Mouse (Mus musculus) hindlimb bud, embryonic 11.5 days (tissue): ENCODE results near the gene Psd.

Source experiments
- DNase-seq: peaks from one replicate; pipeline ENCODE4 v3.0.0-alpha.2; 2012; ENCODE audit warnings: low read depth, low spot score; ENCODE audit errors: extremely low spot score

Psd gene

DNA sequence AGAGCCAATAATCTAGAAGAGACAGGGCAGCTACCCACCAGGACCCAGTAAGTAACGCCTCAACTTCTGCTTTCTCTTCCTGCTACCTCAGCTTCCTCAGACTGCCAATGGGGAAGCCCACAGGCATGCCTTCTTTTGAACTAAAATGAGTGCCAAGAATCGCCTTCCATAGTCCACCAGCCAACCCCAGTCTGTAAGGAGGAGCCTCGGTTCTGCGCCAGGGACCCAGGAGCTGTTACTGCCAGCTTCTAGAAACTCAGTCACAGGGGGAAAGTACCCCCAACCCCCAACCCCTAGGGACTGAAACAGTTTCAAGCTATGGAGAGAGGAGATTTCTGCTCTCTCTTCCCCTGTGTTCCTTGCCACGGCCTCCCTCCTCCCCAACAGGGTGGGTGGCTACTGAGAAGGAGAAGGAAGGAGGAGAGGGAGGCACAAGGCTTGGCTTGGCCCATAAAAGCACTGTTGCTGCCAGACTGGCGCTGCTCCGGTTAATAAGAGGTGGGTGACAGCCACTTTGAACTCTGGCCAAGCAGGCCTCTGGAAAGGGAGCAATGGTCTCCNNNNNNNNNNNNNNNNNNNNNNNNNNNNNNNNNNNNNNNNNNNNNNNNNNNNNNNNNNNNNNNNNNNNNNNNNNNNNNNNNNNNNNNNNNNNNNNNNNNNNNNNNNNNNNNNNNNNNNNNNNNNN lies 12.5 kb upstream of the Psd start:
- no peak for DNase-seq

DNA sequence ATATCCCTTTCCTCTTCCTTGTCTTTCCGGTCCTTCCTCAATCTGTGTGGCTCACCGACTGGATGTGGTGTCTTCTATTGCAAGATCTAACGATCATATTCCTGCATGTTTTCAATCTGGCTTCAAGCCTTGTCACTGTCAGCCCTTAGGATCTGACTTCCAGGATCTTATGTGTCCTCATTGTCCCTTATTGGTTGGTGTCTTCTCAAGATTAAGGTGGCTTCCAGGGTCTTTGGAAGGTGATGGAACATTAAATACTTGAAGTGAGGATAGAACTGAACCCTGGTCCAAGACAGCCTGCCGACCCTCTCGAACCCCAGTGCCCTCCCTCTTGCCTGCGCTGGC lies 12.0 kb upstream of the Psd start:
- DNase-seq: no peak

DNA sequence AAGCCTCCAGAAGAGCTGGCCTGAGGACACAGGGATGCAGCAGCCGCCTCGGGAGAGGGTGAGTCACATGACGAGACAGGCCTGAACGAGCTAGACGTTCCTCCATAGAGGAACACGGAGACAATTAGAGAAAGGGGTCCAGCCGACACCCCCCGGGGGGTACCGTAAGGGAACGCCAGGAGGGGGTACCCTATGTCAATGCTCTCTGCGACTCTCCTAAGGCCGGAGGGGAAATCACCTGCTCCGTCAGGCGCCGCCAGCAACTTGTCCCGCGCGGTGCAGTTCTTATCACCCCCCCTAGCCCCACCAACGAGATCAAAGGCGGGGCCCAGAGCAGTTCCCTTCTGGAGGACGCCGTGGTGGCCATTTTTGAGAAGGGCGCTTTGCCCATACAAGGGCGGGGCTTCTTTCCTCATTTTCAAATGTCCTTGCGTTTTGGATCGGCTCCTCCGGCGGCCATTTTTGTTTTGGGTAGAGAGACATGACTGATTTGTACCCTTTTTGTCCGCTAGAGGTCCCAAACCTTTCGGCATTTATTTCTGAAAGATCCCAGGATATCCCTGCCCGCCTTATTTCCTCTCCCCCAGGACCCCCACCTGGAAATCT lies 11.5 kb upstream of the Psd start, which contains the start of gene Cuedc2:
Gene Cuedc2, minus strand, starts transcription at position 372 of the 606 bp plus-strand sequence.
- peak; percentile 96 for DNase-seq

DNA sequence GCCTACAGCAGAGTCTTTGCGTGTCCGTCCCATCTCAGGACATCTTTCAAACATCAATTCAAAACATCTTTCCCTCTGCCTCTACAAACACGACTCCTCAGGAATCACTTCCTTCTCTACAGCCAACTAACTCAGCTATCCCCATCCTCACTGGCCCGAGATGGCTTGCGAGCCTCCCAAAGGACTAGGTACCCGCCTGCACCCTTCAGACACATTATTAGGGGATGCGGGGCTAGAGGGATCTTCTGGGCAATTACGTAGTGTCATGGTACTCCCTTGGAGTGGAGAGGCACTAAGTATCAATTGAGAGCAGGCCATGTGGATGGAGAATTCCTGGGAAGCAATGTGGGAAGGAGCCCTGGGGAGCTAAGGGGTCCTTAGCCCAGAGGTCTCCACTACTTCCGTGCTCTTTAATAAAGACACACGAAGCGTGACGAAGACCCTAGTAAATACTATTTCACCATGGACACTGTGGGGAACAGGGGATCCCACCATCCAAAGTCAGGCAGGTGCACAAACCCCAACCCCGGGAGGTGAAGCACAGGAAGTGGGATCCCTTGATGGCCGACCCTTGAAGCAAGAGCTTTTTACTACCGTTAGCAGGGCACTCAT lies 10.9 kb upstream of the Psd start:
- no peak for DNase-seq

DNA sequence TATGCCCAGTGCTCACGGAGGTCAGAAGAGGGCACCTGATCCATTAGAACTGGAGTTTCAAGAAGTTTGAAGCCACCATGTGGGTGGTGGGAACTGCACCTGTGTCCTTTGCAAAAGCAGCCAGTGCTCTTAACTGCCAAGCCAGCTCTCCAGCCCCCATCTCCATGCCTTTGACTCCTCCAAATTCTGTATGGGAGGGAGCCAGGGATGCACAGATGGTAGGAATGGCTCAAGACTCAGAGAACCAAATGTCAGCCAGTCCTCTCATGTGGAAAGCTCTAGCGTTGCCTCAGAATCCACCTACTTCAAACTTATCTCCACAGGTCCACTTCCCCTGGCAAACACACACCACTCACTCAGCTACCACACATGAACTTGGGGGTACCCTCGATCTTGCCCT lies 7.0 kb upstream of the Psd start:
- DNase-seq: no peak

DNA sequence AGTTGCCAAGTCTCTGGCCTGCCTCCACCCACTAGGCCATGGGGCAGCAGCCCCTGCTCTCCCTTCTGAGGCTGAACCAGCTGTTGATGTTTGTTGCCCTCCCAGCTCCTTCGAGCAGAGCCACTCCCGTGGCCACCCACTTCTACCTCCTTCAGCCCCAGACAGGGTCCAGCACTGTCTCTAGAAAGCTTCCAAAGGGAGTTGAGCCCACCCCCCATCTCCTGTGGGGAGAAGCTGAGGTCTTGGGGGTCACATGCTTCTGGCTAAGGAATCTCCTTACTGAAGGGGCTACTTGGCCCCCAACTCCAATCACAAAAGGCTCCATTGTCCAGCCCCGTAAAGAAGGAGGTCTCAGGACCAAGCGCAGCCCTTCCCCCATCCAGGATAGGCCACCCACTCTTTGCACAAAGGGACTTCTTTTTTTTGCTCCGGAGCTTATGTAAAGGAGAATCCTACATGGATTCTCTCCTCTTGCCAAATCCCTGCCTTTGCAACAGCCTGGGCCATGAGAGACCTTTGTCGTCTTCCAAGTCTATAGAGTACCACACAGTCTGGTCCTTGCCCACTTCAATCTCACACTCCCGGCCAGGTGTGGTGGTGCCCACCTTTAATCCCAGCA lies 5.9 kb upstream of the Psd start:
- DNase-seq: no peak

DNA sequence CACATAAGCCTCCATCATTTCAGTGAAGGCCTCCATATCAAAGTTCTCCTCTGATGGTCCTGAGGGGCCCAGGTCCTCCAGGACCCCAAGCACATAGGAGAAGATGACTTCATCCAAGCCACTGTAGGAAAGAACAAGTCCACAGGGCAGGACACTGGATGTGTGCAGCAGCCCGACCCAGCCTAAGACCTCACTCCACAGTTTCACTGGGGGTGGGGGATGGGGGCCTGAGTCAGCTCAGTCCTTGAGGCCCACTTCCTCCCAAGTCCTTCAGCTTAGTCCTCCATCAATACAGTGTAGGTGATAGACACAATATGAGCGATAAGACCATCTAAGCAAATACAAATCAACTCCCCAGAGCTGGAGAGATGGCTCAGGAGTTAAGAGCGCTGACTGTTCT lies 5.0 kb upstream of the Psd start:
- no peak for DNase-seq

DNA sequence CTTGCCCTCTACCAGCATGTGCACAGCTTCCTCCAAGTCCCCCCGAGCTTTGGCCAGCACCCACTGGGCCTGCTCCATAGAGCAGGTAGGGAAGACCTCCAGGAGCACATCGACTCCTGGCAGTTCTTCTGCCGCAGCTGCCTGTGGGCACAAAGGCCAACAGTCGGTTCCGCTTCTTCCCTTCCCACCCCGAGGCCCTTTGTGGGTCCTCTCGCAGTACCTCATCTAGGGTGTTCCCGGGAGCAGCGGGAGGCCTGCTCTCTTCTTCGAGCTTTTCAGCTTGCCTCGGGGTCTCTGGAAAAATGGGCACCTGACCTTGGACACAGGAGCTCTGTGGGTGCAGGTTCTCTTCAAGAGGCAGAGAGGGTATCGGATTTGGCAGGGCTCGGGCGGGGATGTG lies 4.4 kb upstream of the Psd start:
- no peak for DNase-seq

DNA sequence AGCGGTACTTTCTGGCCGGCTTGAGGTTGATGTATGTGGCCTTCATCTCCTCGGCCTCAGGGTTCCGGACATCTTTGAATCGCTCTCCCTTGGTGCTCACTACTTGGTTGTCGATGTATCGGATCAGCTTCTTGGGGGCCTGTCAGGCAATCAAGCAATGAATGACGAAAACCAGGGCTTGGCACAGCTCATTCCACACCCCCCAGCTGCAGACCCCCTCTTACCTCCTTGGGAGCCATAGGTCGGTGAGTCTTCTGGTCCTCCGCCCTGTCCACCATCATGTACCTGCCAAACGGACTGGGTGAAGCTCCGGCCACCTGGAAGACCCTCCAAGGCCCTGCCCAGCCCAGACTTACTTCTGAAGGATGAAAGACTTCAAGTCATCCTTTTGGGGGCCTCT lies 3.7 kb upstream of the Psd start:
- DNase-seq: no peak

DNA sequence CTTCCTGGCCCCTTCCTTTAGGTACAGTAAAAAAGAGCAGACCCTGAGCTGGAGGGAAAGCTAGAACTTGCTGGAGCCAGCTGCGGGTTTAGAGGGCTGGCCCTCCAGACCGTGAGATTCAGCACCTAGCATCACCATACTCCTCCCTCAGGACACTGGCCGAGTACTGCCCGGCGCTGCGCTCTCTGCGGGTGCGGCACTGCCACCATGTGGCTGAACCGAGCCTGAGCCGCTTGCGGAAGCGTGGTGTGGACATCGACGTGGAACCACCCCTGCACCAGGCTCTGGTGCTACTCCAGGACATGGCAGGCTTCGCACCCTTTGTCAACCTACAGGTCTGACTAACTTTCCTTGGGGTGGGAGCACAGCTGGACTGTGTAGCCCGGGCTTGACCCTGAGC lies 3.0 kb upstream of the Psd start:
- DNase-seq: no peak

DNA sequence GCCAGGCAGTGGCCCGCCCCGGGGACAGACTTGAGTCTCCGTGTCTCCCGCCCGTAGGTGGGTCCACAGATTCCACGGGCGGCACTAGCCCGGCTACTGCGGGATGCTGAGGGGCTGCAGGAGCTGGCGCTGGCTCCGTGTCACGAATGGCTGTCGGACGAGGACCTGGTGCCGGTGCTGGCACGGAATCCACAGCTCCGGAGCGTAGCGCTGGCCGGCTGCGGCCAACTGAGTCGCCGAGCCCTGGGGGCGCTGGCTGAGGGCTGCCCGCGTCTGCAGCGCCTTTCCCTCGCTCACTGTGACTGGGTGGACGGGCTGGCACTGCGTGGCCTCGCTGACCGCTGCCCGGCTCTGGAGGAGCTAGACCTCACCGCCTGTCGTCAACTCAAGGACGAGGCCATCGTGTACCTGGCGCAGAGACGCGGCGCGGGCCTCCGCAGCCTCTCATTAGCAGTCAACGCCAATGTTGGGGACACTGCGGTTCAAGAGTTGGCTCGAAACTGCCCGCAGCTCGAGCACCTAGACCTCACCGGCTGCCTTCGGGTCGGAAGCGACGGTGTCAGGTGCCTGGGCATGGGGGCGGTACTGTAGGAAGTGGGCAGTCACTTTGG lies 2.2 kb upstream of the Psd start:
- DNase-seq: no peak

DNA sequence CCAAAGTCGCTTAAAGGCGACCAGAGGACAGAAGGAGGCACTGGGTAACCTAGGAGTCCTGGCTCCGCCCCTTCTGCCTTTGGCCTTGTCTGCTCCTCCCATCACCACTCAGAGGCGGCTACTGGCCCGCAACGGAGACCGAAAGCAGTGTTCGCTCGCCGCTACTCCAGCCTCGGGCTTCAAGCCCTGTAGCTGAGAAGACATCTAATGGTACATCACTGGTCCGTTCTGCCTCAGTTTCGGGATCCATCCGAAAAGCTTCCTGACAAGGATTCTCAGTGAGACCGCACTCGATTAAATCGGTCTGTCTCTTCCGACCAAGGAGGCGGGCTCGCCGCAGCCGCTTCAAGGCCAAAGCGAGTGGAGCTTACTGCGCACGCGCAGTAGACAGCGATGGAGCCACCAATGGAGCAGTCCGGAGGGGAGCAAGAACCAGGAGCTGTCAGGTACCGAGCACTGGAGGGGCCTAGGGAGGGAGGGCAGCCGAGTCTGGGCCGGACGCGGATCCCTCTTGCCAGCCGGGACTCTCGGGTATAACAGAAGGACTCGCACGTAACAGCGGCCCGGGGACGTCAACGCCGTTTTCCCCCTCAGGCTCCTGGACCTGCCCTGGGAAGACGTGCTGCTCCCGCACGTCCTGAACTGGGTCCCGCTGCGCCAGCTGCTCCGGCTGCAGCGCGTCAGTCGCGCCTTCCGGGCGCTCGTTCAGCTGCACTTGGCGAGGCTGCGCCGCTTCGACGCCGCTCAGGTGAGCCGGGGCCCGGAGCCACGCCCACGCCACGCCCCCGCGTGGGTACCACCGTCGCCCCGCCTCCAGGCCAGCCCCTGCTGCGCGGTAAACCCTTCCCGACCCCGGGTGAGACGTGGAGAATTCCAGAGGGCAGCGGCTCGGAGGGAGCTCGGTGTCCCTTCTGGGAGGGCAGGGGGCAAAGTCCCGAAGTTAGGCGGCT lies 1.4 kb upstream of the Psd start, which contains the start of gene Fbxl15:
Gene Fbxl15, plus strand, starts transcription at position 104 of the 950 bp plus-strand sequence.
- peak; percentile 94 for DNase-seq

DNA sequence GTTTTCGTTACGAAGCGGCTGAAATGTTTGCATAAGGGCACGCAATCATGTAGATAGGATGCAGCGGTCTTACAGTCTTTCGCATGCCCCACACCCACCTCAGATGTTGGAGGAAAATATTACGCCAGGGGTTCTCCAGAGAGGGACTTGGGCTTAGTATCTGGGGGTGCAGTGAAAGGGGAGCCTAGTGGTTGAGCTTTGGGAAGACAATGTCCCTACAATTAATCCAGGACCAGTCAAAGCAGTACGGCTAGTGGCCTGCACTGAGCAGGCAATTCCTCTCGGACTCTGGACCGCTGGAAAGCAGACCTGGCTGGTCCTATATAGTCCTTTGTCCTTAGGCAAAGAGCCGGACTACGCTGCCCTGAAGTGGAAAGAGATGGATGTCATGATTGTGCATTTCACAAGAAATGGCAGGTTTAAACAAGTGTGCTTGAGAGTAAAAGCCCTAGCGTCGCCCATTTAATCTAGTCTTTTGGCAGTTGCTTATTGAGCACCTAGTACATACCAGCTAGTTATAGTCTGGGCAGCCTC lies 642 bp upstream of the Psd start:
- DNase-seq: no peak

DNA sequence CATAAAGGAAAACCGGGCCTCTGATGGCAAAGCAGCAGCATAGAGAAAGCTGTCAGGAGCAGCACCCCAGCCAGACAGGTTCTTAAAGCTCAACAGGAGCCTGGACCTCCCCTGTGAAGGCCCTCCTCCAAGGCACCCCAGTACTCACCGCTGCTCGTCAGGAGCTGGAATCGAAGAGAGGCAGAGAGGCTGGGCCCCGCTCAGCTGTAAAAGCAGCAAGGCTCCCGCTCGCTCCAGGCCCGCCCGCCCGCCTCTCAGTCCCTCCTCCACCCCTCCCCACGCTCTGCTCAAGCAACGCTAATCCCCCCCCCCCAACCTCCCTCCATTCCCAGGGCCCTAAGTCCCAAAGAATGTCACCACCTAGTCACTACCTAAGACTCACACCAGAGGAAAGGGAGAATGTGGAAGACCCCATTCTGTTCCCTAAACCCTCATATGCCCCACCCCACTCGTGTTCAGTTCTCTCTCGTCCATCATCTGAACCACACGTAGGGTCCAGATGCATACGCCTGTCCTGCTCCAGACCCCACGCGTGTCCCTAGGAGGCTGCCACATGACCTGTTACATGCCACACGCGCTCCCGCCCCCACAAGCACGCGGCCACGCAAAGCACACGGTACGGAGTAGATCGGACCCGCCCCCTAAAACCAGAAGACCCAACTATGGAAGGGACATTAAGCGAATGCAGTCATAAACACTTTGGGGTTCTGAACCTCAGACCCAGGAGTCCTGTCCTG lies 769 bp downstream of the Psd start:
- no peak for DNase-seq

DNA sequence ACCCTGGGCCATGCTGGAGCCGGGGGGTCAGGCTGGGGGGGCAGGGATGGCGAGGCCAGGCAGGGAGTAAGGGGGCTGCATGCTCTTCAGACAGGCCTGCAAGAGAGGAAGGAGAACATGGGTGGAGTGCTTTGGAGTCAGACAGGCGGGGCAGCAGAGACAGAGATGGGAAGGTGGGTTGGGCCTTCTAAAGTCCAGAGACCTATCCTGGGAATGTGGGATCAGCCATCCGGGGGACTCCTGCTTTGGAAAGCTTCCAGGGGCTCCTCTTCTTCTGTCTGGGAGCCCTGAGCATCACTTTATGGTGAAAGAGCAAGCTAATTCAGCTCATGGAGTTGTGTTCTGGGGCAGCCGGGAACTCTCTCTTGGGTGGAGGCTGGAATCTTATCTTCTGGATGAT lies 2.0 kb downstream of the Psd start:
- no peak for DNase-seq

DNA sequence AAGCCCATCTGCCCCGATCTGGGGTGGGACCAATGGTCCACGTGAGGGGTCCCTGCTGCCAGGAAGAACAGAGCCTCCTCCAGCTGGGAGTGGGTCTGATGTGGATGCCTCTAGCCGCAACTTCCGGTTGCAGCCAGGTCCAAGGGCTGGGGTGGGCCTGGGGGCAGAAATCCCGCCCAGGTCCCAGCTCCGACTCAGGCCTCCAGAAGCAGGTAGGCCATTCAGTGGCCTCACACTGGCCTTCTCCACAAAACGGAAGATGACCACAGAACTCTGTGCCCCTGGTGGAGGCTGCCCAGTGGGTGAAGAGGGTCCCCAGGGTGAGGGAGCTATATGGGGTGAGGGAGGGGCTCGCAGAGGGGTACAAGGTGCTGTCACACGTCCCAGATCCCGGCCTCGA lies 2.6 kb downstream of the Psd start:
- DNase-seq: no peak

DNA sequence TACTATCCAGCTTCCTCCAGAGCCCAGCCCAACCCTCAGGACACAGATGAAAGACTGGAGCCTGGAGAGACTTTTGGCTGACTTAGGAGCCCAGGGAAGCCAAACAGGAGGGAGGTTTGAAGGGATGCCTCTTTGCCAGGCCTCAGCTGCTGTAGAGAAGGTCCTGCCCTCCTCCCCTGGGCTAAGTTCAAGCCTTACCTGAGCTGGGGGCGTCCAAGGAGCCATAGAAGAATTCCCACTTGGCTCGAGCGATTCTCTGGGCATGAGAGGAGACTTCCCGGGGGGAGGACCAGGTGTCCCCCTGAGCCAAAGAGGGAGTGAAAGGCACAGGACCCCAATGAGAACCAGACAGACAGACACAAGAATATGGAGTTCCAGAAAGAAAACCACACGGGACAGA lies 3.2 kb downstream of the Psd start:
- no peak for DNase-seq

DNA sequence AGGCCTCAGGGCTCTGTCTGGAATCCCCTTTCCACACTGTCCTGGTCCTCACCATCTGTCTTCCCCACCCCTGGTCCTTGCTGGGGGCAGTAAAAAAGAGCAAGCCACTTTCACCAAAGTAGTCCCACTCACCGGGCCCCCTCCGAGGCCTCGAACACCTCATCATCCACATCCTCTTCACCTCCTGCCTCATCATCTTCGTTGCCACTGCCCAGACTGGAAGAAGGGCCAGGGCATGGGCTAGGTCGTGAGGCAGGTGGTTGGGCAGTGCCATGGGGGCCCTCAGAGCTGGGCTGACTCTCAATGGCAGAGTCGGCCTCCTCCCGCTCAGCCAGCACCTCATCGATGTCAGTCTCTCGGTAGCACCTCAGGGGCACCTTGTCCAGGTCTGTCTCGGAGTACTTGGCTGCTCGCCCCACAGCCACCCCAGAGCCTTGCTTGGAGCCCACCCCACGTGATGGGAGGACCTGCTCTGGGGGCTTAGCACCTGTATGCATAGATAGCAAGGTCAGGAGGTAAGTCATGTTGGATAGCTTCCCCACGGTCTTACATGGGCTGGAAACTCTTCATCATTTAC lies 3.9 kb downstream of the Psd start:
- no peak for DNase-seq
